Mouse (Mus musculus) bone marrow macrophage, adult 2 months (primary cell): ENCODE measurements around the gene Bcs1l. TPM values are rescaled to one million over a fixed set of nuclear protein-coding genes. Genes with fewer than 3 reads are reported as not detected.

Experiments
- H3K27ac ChIP-seq: 2 replicates; pipeline ENCODE4 v1.5.1; 2012; ENCODE audit warnings: low read depth, low read length; ENCODE audit not compliant: insufficient read depth
- H3K4me1 ChIP-seq: 2 replicates; pipeline ENCODE4 v1.6.1; 2012; ENCODE audit warnings: low read length; ENCODE audit not compliant: control insufficient read depth, insufficient read depth
- H3K4me3 ChIP-seq: 2 replicates; pipeline ENCODE4 v1.5.1; 2012; ENCODE audit warnings: mild to moderate bottlenecking, low read length, moderate library complexity; ENCODE audit not compliant: insufficient read depth
- CTCF ChIP-seq: IDR thresholded peaks from 2 replicates; pipeline ENCODE4 v1.5.1; 2012; ENCODE audit warnings: low read depth, mild to moderate bottlenecking, low read length, moderate library complexity
- POLR2A ChIP-seq: IDR thresholded peaks from 2 replicates; pipeline ENCODE4 v1.6.1; 2012; ENCODE audit warnings: mild to moderate bottlenecking, low read depth, low read length, borderline replicate concordance
- polyA plus RNA-seq: library from polyadenylated mRNA; stranded (reverse); fragments of >200 nt; gene quantifications from 2 replicates; pipeline ENCODE4 v1.2.4, GENCODE M21; 2012; ENCODE audit not compliant: missing spikeins, insufficient read depth, insufficient read length

The Bcs1l gene
- 9.8 and 10.3 TPM in 2 replicates for polyA plus RNA-seq

- H3K27ac ChIP-seq: peak within 1 kb of the TSS; percentile 27
- H3K4me3 ChIP-seq: peak within 1 kb of the TSS; percentile 67
- peaks cover 8% of the 10 kb centered on the region for H3K4me1 ChIP-seq
- TF ChIP-seq CTCF (no peak), POLR2A (no peak)
Observed at GRCm38 (mm10) chr1:74587773-74588445, at the start of gene Bcs1l, which contains the start of gene Zfp142. TSS of gene Bcs1l (plus strand) at chr1:74588289. TSS of gene Zfp142 (minus strand) at chr1:74588246.

GRCm38 (mm10) chr1:74538650-74539049 is 49.4 kb upstream of the Bcs1l start:
- TF ChIP-seq POLR2A (no peak), CTCF (no peak)
- Histone ChIP-seq H3K4me1 (no peaks in the 10 kb centered on the region), H3K4me3 (no peak overlapping the region), H3K27ac (no peak overlapping the region)

GRCm38 (mm10) chr1:74542451-74542961 is 45.6 kb upstream of the Bcs1l start, which contains the start of gene Plcd4:
TSS of gene Plcd4 (plus strand) at chr1:74542888.
- no peaks in the 10 kb centered on the region for H3K4me1 ChIP-seq
- H3K27ac ChIP-seq: no peak within 1 kb of the TSS
- H3K4me3 ChIP-seq: no peak within 1 kb of the TSS
- no peak for TF ChIP-seq POLR2A
- no peak for TF ChIP-seq CTCF

- Histone ChIP-seq H3K4me3 (no peak within 1 kb of the TSS), H3K4me1 (no peaks in the 10 kb centered on the region), H3K27ac (no peak within 1 kb of the TSS)
- TF ChIP-seq POLR2A (no peak), CTCF (no peak)
Observed at GRCm38 (mm10) chr1:74544184-74544583, 43.9 kb upstream of the Bcs1l start, which contains the start of gene Usp37. TSS of gene Usp37 (minus strand) at chr1:74544284.

- no peak for TF ChIP-seq CTCF
- TF ChIP-seq POLR2A: no peak
- Histone ChIP-seq H3K27ac (no peak overlapping the region), H3K4me1 (no peaks in the 10 kb centered on the region)
Observed at GRCm38 (mm10) chr1:74559061-74559460, 29.0 kb upstream of the Bcs1l start.

GRCm38 (mm10) chr1:74565834-74566233 is 22.3 kb upstream of the Bcs1l start:
- no peaks in the 10 kb centered on the region for H3K4me1 ChIP-seq
- H3K4me3 ChIP-seq: no peak overlapping the region
- TF ChIP-seq POLR2A (no peak), CTCF (no peak)
- H3K27ac ChIP-seq: no peak overlapping the region

More at GRCm38 (mm10) chr1:74559061-74559460, 29.0 kb upstream of the Bcs1l start:
- H3K4me3 ChIP-seq: no peak overlapping the region

GRCm38 (mm10) chr1:74569739-74570719 is 18.1 kb upstream of the Bcs1l start:
- Histone ChIP-seq H3K4me1 (no peaks in the 10 kb centered on the region), H3K4me3 (no peak overlapping the region), H3K27ac (no peak overlapping the region)
- TF ChIP-seq CTCF: no peak
- no peak for TF ChIP-seq POLR2A

- no peak overlapping the region for H3K27ac ChIP-seq
- H3K4me1 ChIP-seq: 0 out of 2 replicates have a peak, but pooled peaks cover 2% of the 10 kb centered on the region
- no peak for TF ChIP-seq CTCF
- H3K4me3 ChIP-seq: no peak overlapping the region
Observed at GRCm38 (mm10) chr1:74582621-74583020, 5.5 kb upstream of the Bcs1l start.

- TF ChIP-seq CTCF: no peak
- no peak for TF ChIP-seq POLR2A
- Histone ChIP-seq H3K27ac (no peak overlapping the region), H3K4me1 (peaks cover 8% of the 10 kb centered on the region), H3K4me3 (no peak overlapping the region)
Observed at GRCm38 (mm10) chr1:74584616-74585398, 3.3 kb upstream of the Bcs1l start.
